Mouse (Mus musculus): ENCODE data around the gene Hist1h1d. TPM values are rescaled to one million over a fixed set of nuclear protein-coding genes. Genes with fewer than 3 reads are reported as not detected.
"Not testable (repeated sequence)": the region's sequence is repeated elsewhere in the genome, so short reads cannot be mapped to it uniquely, and the experiment has no call there.

The Hist1h1d gene
- polyA plus RNA-seq, 1 experiment from 2014 or later: 0.51 TPM

DNA sequence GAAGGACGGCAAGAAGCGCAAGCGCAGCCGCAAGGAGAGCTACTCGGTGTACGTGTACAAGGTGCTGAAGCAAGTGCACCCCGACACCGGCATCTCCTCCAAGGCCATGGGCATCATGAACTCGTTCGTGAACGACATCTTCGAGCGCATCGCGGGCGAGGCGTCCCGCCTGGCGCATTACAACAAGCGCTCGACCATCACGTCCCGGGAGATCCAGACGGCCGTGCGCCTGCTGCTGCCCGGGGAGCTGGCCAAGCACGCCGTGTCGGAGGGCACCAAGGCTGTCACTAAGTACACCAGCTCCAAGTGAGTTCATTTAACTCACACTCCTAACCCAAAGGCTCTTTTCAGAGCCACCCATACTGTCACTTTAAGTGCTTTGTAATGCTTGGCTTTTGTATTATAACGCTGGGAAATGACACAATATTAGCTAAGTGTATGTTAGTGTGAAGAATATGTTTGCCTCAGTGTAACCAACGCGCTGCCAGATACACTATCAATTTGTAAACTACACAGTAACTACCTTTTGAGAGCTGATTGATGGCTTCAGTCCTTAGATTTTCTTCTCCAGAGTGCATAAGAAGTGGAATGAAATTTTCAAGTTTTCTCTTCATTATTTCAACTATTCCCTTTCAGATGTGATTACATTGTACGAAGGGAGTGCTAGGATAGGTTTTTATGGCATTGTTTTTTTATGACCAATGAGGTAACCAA is 18.6 kb downstream of the Hist1h1d start:
- ATAC-seq (ENCODE audit: insufficient number of reproducible peaks, low FRiP score, low TSS enrichment, low read depth); H3K27me3 ChIP-seq; H3K36me3 ChIP-seq; H3K9me3 ChIP-seq: not testable (repeated sequence)
- under 1% methylated on average over 17 of the region's 34 CpGs for WGBS
- peak overlapping the region; percentile 43 for H3K4me3 ChIP-seq
- peaks cover 23% of the 10 kb centered on the region for H3K4me1 ChIP-seq
- H3K4me2 ChIP-seq: peak overlapping the region; percentile 53
- H3K9ac ChIP-seq: peak overlapping the region; percentile 40
- H3K27ac ChIP-seq: peak overlapping the region; percentile 94

GRCm38 (mm10) chr13:23572218-23573033 is 19.4 kb downstream of the Hist1h1d start:
- H3K9me3 ChIP-seq: no peaks in the 10 kb centered on the region
- peak overlapping the region; percentile 40; the same call in 1 of the 2 replicates for H3K9ac ChIP-seq
- H3K4me2 ChIP-seq: peak overlapping the region; percentile 53
- H3K4me3 ChIP-seq: peak overlapping the region; percentile 43
- WGBS: 23% methylated on average over 2 of the region's 2 CpGs
- no peak for ATAC-seq (ENCODE audit: insufficient number of reproducible peaks, low FRiP score, low TSS enrichment, low read depth)
- H3K4me1 ChIP-seq: peaks cover 30% of the 10 kb centered on the region
- peak overlapping the region; percentile 94 for H3K27ac ChIP-seq
- H3K36me3 ChIP-seq: no peaks in the 10 kb centered on the region
- H3K27me3 ChIP-seq: no peaks in the 10 kb centered on the region

GRCm38 (mm10) chr13:23573034-23573897 is 20.2 kb downstream of the Hist1h1d start:
- H3K9me3 ChIP-seq; ATAC-seq (ENCODE audit: insufficient number of reproducible peaks, low FRiP score, low TSS enrichment, low read depth); H3K36me3 ChIP-seq; H3K27me3 ChIP-seq: not testable (repeated sequence)
- peak overlapping the region; percentile 53 for H3K4me2 ChIP-seq
- peaks cover 30% of the 10 kb centered on the region for H3K4me1 ChIP-seq
- H3K4me3 ChIP-seq: peak overlapping the region; percentile 43
- WGBS: 6% methylated on average over 20 of the region's 20 CpGs
- peak overlapping the region; percentile 94 for H3K27ac ChIP-seq
- H3K9ac ChIP-seq: peak overlapping the region; percentile 40

DNA sequence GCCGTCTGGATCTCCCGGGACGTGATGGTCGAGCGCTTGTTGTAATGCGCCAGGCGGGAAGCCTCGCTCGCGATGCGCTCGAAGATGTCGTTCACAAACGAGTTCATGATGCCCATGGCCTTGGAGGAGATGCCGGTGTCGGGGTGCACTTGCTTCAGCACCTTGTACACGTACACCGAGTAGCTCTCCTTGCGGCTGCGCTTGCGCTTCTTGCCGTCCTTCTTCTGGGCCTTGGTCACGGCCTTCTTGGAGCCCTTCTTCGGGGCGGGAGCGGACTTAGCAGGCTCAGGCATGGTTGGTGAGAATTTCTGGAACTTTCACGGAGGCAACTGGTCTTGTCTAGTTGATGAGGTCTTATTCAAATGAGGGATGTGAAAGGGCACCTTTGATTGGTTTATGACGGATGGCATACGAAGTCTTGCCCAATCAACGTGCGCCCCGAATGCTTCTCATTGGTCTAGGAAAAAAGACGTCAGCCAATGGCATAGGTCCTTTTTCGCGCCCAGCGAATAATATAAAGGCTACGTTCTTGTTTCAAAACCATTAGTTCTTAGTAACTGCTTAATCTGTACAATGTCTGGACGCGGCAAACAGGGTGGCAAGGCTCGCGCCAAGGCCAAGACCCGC is 20.9 kb downstream of the Hist1h1d start, which contains the start of the genes Hist1h2bf and Hist1h2ad:
Gene Hist1h2bf (minus strand): TSS at position 299 of the 627 bp plus-strand sequence.
Gene Hist1h2ad (plus strand): TSS at position 484 of the 627 bp plus-strand sequence.
- under 1% methylated on average over 39 of the region's 42 CpGs for WGBS
- H3K27me3 ChIP-seq, H3K36me3 ChIP-seq, H3K9me3 ChIP-seq: not testable (repeated sequence)
- ATAC-seq (ENCODE audit: insufficient number of reproducible peaks, low FRiP score, low TSS enrichment, low read depth): peak; percentile 87
- H3K4me3 ChIP-seq: peak within 1 kb of the TSS; percentile 43
- peak within 1 kb of the TSS; percentile 94 for H3K27ac ChIP-seq
- H3K4me1 ChIP-seq: peaks cover 30% of the 10 kb centered on the region
- peak within 1 kb of the TSS; percentile 40 for H3K9ac ChIP-seq
- peak within 1 kb of the TSS; percentile 57 for H3K4me2 ChIP-seq

DNA sequence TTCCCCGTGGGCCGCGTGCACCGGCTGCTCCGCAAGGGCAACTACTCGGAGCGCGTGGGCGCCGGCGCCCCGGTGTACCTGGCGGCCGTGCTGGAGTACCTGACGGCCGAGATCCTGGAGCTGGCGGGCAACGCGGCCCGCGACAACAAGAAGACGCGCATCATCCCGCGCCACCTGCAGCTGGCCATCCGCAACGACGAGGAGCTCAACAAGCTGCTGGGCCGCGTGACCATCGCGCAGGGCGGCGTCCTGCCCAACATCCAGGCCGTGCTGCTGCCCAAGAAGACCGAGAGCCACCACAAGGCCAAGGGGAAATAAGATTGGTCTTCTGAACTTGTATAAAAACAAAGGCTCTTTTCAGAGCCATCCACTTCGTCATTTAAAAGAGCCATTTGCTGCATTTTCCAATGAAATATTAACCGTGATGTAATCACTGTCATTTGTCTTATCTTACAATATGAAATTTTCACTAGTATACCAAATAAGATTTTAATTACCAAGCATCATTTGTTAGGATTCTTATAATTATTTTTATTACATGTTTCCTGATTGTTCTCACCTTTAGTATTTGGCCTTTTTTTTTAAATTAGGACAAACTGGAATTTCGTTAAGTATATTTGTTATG is 21.6 kb downstream of the Hist1h1d start:
- peaks cover 30% of the 10 kb centered on the region for H3K4me1 ChIP-seq
- WGBS: 1% methylated on average over 14 of the region's 39 CpGs
- peak overlapping the region; percentile 43 for H3K4me3 ChIP-seq
- not testable (repeated sequence) for H3K9ac ChIP-seq; H3K9me3 ChIP-seq; H3K36me3 ChIP-seq; H3K27me3 ChIP-seq; ATAC-seq (ENCODE audit: insufficient number of reproducible peaks, low FRiP score, low TSS enrichment, low read depth)
- H3K27ac ChIP-seq: peak overlapping the region; percentile 94
- peak overlapping the region; percentile 57 for H3K4me2 ChIP-seq

DNA sequence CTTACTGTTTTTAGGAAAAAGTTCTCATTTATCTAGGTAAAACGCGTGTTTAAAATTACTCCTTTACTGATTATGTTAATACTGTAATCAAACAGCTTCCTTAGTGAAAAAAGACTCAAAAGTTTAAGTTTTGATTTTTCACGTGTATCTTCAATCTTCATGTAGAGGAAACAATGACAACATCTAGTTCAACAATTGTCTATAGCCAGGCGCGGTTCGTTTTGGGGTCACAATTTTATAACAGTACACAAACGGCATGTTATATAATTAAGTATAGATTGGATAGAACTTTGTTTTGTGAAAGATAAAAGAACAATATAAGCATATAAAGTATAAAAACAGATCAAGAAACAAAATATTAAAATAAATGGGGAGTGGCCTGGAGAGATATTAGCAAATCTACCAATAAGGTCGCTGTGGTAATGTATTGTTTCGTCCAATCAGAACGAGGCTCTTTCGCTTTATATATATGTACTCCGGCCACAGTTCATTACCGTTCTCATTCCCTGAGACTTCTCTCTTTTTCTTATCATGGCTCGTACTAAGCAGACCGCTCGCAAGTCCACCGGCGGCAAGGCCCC is 22.3 kb downstream of the Hist1h1d start, which contains the start of gene Hist1h3d:
Gene Hist1h3d (plus strand): TSS at position 493 of the 581 bp plus-strand sequence.
- H3K27me3 ChIP-seq: no peaks in the 10 kb centered on the region
- H3K4me1 ChIP-seq: peaks cover 25% of the 10 kb centered on the region
- WGBS: under 1% methylated on average over 18 of the region's 18 CpGs
- H3K4me3 ChIP-seq: peak within 1 kb of the TSS; percentile 43
- peak; percentile 62; the same call in 1 of the 2 replicates for ATAC-seq (ENCODE audit: insufficient number of reproducible peaks, low FRiP score, low TSS enrichment, low read depth)
- peak within 1 kb of the TSS; percentile 86 for H3K27ac ChIP-seq
- no peaks in the 10 kb centered on the region for H3K36me3 ChIP-seq
- no peaks in the 10 kb centered on the region for H3K9me3 ChIP-seq
- peak within 1 kb of the TSS; percentile 57 for H3K4me2 ChIP-seq
- H3K9ac ChIP-seq: peak within 1 kb of the TSS; percentile 50

- under 1% methylated on average over 19 of the region's 40 CpGs for WGBS
- Histone ChIP-seq H3K4me1 (peaks cover 25% of the 10 kb centered on the region), H3K4me3 (peak overlapping the region; percentile 40), H3K4me2 (peak overlapping the region; percentile 57), H3K9ac (peak overlapping the region; percentile 50), H3K27ac (peak overlapping the region; percentile 79)
- not testable (repeated sequence) for ATAC-seq (ENCODE audit: insufficient number of reproducible peaks, low FRiP score, low TSS enrichment, low read depth); H3K36me3 ChIP-seq; H3K27me3 ChIP-seq; H3K9me3 ChIP-seq
Observed at GRCm38 (mm10) chr13:23575864-23576313, 22.8 kb downstream of the Hist1h1d start.

DNA sequence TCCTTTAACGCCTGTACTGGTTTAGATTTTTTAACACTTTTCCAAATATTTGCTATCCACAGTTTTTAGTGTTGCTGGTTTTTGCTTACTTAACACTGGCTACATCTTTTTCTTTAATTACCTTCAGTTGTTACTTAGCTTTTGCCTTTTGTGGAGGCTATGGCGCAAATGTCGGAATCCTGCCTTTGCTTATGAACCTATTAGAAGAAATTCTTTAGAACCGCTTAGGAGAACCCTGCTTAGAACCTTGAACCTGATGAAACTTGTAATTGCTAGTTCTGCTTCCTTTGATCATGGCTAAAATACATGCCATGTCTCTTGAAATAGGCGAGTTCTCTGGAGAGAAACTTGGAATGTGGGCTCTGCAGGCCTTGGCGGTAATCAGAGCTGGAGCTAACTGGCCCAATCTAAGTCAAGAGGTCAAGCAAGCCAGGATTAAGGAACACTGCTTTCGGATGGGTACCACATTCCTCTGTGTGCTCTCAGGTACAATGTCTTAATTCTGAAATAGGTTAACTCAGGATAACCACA is 23.4 kb downstream of the Hist1h1d start:
- 7% methylated on average over 7 of the region's 7 CpGs for WGBS
- Histone ChIP-seq H3K36me3 (no peaks in the 10 kb centered on the region), H3K27ac (peak overlapping the region; percentile 78)

DNA sequence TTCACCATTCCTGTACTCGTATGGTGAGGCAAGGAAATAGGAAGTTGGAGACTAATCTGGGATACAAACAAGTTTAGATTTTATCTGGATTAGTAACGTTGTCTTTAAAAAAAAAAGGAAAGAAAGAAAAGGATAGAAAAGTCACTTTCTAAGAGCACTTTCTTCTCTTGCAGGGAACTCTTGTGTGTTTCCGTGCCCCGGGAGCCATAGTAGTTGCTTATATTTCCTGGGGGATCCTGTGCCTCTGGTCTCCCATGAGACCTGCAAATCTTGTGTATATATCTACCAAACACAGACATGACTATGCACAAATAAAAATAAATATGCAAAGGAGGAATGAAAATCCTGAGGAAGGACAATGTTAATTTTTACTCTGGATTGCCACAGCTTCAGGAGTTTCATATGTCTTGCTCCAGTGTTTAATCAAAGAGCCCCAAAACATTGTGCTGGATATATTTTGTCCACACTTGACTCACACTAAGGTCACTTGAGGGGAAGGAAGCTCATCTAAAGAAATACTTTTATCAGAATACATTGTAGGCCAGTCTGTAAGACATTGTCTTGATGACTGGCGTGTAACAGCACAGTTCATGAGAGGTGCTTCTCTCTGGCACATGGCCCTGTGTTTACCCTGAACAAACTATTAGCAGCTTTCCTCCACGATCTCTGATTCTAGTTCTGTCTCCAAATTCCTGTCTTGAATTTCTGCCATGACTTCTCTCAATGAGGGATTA is 24.0 kb downstream of the Hist1h1d start:
- WGBS: 41% methylated on average over 6 of the region's 6 CpGs
- H3K36me3 ChIP-seq: no peaks in the 10 kb centered on the region
- peaks cover 25% of the 10 kb centered on the region for H3K4me1 ChIP-seq
- H3K9me3 ChIP-seq: no peaks in the 10 kb centered on the region
- peak overlapping the region; percentile 40 for H3K4me3 ChIP-seq
- no peaks in the 10 kb centered on the region for H3K27me3 ChIP-seq
- H3K27ac ChIP-seq: peak overlapping the region; percentile 78
- H3K9ac ChIP-seq: no peak overlapping the region
- ATAC-seq (ENCODE audit: insufficient number of reproducible peaks, low FRiP score, low TSS enrichment, low read depth): no peak
- peak overlapping the region; percentile 57 for H3K4me2 ChIP-seq

More for the DNA sequence above, 23.4 kb downstream of the Hist1h1d start:
- peak overlapping the region; percentile 57 for H3K4me2 ChIP-seq
- H3K27me3 ChIP-seq: no peaks in the 10 kb centered on the region
- ATAC-seq (ENCODE audit: insufficient number of reproducible peaks, low FRiP score, low TSS enrichment, low read depth): no peak
- H3K9ac ChIP-seq: peak overlapping the region; percentile 50
- H3K9me3 ChIP-seq: no peaks in the 10 kb centered on the region
- peak overlapping the region; percentile 40 for H3K4me3 ChIP-seq
- H3K4me1 ChIP-seq: peaks cover 25% of the 10 kb centered on the region

- 92% methylated on average over 1 of the region's 1 CpGs for WGBS
- Histone ChIP-seq H3K4me3 (no peak overlapping the region), H3K4me1 (peaks cover 26% of the 10 kb centered on the region), H3K27me3 (no peaks in the 10 kb centered on the region), H3K9me3 (no peaks in the 10 kb centered on the region), H3K9ac (no peak overlapping the region), H3K4me2 (no peak overlapping the region), H3K36me3 (no peaks in the 10 kb centered on the region), H3K27ac (no peak overlapping the region)
- ATAC-seq (ENCODE audit: insufficient number of reproducible peaks, low FRiP score, low TSS enrichment, low read depth): no peak
Observed at GRCm38 (mm10) chr13:23577835-23578234, 24.8 kb downstream of the Hist1h1d start.

Data from limb, embryonic 15.5 days (tissue).